Mouse (Mus musculus): ENCODE data around the gene Uck1.

The Uck1 gene

DNA sequence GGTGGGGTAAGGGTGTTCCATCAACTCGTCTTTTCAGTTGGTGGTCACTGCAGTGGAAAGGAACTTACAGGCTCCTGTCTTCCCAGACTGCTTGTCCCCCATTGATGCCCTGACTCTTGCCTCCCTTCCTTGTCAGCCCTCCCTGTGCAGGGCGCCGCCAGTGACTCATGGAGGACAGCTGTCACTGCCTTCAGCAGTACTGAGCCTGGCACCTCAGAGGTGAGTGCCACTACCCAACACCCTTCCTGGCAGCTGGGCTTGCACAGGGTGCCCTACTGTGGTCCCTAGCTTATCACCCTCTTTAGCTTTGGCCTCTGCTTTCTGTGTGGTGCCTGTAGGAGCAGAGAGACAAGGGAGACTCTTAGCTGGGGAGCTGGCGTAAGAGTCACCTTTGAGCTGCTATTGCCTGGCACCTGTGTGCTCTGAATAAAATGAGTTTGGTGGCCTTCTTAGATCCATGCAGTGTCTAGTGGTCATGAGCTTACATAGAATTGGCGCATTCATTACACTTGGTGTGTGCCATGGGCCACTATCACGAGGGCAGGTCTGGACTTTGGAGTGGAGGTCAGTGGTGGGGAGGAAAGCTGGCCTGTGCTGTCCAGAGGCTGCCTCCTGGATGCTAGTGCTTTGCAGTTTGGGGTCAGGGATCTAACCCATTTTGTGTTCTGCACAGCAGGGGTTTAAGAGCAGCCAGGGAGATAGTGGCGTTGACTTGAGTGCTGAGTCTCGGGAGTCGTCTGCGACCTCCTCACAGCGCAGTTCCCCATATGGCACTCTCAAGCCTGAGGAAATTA is 41.2 kb downstream of the Uck1 start:
- no peak for DNase-seq (ENCODE audit: low spot score in 2 of 2)

DNA sequence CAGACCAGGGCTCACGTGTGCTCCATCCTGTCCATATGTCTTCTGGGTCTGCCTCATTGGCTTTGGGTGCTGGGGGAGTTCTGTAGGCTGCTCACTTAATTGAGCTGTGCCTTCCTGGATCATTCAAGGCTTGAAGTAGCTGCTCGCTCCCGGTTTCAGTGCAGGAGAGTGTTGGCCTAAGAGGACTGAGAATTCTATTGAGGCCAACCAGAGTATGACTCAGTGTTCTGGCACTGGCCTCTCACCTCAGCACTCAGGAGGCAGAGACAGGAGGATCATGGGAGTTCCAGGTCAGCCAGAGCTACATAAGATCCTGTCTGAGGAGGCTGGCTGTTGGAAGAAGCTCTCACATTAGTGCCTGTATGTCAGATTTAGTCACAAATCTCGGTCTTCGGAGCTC is 41.8 kb downstream of the Uck1 start:
- no peak for DNase-seq (ENCODE audit: low spot score in 2 of 2)

DNA sequence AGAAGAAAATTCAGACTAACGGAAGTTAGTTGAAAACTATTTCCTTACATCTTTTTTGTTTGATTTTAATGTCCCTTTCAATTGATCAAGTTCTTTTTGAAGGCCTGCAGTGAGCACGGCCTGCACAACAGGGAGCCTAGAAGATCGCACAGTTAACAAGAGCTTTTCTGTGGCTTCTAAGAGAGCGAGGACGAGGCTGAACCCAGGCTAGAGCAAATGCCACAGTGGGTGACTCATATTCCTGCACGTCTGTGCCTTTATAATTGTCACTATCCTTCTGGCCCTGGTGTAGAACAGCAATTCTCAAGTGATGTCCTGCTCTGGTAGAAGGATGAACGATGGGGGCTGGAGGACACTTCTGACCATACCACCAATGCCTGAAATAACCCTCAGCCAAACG is 42.3 kb downstream of the Uck1 start:
- DNase-seq (ENCODE audit: low spot score in 2 of 2) = no peak

DNA sequence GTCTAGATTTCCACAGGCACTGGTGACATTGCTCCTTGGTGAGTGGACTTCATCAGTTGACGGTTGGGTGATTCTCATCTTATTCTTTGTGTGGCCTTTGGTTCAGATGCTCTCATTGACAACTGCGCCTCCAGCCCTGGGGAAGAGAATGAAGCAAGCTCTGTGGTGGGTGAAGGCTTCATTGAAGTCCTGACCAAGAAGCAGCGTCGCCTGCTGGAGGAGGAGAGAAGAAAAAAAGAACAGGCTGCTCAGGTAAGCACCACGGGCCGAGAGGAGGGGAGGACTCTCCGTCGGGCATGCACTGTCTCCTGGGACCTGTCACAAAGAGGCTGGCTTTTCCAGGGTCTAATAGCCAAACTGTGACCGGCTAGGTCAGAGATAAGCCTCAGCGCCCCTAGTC is 43.5 kb downstream of the Uck1 start:
- DNase-seq (ENCODE audit: low spot score in 2 of 2) = no peak

DNA sequence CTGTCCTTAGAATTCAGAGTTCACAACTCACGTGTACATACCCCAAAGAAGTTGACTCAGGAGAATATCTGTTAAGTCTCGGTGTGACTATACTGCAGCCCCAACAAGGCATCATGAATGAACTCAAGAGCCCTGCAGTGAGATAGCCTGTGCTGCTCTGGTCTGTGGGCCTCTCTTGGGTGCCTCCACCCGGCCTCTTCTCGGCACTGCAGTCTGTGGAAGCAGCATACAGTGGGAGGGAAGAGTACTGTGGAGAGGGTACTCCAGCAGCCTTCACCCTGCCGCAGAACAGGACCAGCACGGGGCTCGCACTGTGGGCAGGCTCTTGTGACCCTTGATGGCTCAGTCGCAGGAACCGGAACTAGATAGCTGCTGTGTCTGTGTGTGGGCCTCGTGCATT is 44.4 kb downstream of the Uck1 start:
- DNase-seq (ENCODE audit: low spot score in 2 of 2) = no peak

DNA sequence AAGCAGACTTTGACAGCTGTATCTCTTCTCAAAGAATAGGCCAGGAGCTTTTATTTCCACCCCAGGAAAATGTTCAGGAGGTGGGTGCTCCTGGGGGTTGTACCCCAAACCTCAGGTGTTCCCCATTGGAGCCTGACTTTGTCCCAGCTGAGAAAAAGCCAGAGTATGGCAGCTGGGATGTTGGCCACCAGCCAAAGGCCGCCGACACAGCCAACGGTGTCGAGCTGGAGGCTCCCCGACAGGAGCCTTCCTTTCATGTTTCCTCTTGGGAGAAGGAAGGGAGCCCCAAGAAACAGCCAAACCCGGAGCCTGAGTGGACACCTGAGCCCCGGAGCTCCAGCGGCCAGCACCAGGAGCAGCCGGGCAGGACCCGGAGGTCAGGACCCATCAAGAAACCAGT is 47.0 kb downstream of the Uck1 start:
- no peak for DNase-seq (ENCODE audit: low spot score in 2 of 2)

DNA sequence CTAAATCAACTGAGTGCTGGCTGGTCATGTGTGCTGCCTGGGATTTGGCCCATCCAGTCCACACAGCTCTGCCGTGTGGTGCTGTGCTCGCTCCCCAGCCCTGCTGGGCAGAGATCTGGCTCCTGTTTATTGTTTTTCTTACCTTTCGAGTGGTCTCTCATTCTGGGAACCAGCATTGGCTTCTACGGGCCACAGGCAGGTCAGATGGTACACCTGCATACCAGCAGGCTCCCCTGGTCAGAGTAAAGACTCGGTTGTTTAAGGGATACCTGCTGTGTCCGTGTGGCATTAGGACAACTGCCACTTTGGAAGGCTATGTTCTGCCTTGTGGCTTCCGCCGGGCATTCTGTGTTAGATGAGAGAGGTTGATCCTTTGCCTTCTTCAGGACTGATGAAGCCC is 48.3 kb downstream of the Uck1 start:
- no peak for DNase-seq (ENCODE audit: low spot score in 2 of 2)

DNA sequence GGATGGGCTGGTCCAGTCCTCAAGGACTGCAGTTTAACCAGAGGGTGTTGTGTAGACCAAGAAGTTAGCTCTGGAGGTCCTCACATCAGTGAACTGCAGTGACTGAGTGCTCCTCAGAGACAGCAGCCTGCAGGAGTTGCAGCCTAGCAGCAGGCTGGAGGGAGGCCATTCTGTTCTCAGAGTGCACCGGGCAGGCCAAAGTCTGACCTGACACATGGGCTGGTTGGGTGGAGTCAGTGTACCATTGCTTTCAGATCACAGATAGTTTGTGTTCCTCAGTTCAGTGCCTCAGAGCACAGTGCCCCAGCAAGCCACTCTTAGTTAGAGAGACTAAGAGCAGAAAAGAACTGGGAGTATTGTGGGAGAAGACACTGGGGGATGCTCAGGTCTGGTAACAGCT is 52.3 kb downstream of the Uck1 start:
- no peak for DNase-seq (ENCODE audit: low spot score in 2 of 2)

Data from frontal cortex, postnatal 25 days (tissue).